25 mouse cellular contexts compared by ENCODE assay signal in genomic region chr12:85667071-85667470, GRCm38 (mm10). TPM values are rescaled to one million over a fixed set of nuclear protein-coding genes. Genes with fewer than 3 reads are reported as not detected.
"Had no signal": no experiment of that assay in that cellular context is flagged by ENCODE, and none has a peak within 500 bp of the region (broad histone marks: within the 10 kb centered on the region; RNA-seq: fewer than 3 reads in every experiment).

No protein-coding gene starts in this region.

- H3K27ac ChIP-seq: embryonic facial prominence, embryonic 10.5 days; embryonic facial prominence, embryonic 12.5 days; embryonic facial prominence, embryonic 13.5 days; embryonic facial prominence, embryonic 15.5 days; forebrain, embryonic 10.5 days; forebrain, embryonic 12.5 days; forebrain, embryonic 13.5 days; forebrain, embryonic 15.5 days; gastrocnemius, adult 2 months; heart, adult 2 months; heart, embryonic 10.5 days had no signal

- H3K36me3 ChIP-seq: embryonic facial prominence, embryonic 10.5 days; embryonic facial prominence, embryonic 12.5 days; embryonic facial prominence, embryonic 13.5 days; embryonic facial prominence, embryonic 15.5 days; forebrain, embryonic 10.5 days; forebrain, embryonic 12.5 days; forebrain, embryonic 15.5 days; heart, embryonic 10.5 days had no signal

- DNase-seq: cerebellum, adult 9-11 months; cerebellum, postnatal 10 days; cerebellum, postnatal 14 days; cerebellum, postnatal 25 days; cerebellum, postnatal 36 days; embryo, embryonic 11 days; forebrain, postnatal 0 days; gastrocnemius, adult 2 months; gastrocnemius, postnatal 14 days; gastrocnemius, postnatal 25 days; gastrocnemius, postnatal 36 days; heart, adult 11 months; heart, adult 18-20 months; heart, adult 2 months had no signal

- H3K9me3 ChIP-seq: embryonic facial prominence, embryonic 12.5 days; embryonic facial prominence, embryonic 13.5 days; embryonic facial prominence, embryonic 15.5 days; forebrain, embryonic 13.5 days; forebrain, embryonic 15.5 days; heart, embryonic 10.5 days had no signal

- H3K4me3 ChIP-seq: embryonic facial prominence, embryonic 10.5 days; embryonic facial prominence, embryonic 12.5 days; embryonic facial prominence, embryonic 13.5 days; embryonic facial prominence, embryonic 15.5 days; erythroblast, embryonic 14.5 days; forebrain, embryonic 10.5 days; forebrain, embryonic 12.5 days; forebrain, embryonic 13.5 days; forebrain, embryonic 15.5 days; gastrocnemius, adult 2 months; heart, adult 2 months; heart, embryonic 10.5 days had no signal

- H3K27me3 ChIP-seq: embryonic facial prominence, embryonic 12.5 days; embryonic facial prominence, embryonic 13.5 days; embryonic facial prominence, embryonic 15.5 days; forebrain, embryonic 12.5 days; forebrain, embryonic 13.5 days; forebrain, embryonic 15.5 days had no signal

- H3K4me1 ChIP-seq: embryonic facial prominence, embryonic 10.5 days had no signal

RNA-seq across cellular contexts. Expression of gene Batf, which starts 19.4 kb away (rescaled TPM):
- total RNA-seq: forebrain, postnatal 0 days; gastrocnemius, adult 8-10 months; gastrocnemius, postnatal 36 days had no signal
